Mouse (Mus musculus) heart, adult 18-20 months (tissue): ENCODE measurements around the gene 1700016K19Rik. TPM values are rescaled to one million over a fixed set of nuclear protein-coding genes. Genes with fewer than 3 reads are reported as not detected.
A peak's percentile ranks its signal among the peaks of the same experiment; 100 is the strongest.

Experiments
- DNase-seq, 2 experiments: peaks; one replicate each; pipeline ENCODE4 v3.0.0; 2021 to 2022; ENCODE audit warnings: mixed read lengths in 1 of 2
- long read RNA-seq, 2 experiments: library from polyadenylated mRNA; stranded (forward); transcript quantifications; one replicate each; pipeline ENCODE4 v2.0.0; 2021
- total RNA-seq, 2 experiments: library from RNA; stranded (reverse); gene quantifications; 2 replicates each; pipeline ENCODE4 v1.2.3; 2021

Gene 1700016K19Rik
- total RNA-seq: under 1 TPM in 1 of 2 experiments, not detected in 1; 0.64 TPM
- long read RNA-seq, experiment 1: 0 reads
- long read RNA-seq, experiment 2: 0 reads

DNA sequence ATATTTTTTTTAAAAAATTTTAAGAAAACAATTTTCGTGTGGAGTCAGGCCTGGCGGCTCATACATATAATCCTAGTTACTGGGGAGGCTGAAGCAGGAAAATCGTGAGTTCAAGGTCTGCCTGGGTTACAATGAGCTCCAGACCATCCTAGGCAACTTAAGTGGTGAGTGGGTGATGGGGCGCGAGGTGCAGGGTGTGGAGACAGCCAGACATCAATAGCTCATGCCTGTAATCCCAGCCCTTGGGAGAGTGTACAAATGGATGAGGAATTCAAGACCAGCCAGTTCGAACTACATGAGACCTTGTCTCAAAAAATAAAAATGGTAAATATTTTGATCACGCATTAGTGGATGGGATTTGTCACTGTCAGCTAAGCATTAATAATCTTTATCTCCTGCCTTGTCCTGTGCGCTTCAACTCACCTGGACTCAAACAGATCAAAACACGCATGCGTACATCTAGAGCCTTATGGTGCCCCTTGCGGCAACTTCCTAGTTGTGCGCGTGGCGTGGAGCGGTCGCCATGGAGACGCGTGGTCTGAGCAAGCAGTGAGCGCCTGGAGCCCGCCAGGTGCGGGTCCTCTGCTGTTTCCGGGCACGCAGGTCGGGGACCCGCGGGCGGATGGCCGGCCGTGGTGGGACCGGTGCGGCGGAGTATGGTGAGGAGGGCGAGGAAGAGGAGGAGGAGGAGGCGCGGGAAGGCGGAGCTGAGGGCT is at the start of gene 1700016K19Rik:
Gene 1700016K19Rik (plus strand): TSS at position 473 of the 716 bp plus-strand sequence.
- DNase-seq: peak; percentile 70

- DNase-seq: no peak
Observed at GRCm38 (mm10) chr11:75950459-75950858, 49.3 kb upstream of the 1700016K19Rik start.

- no peak for DNase-seq
Observed at GRCm38 (mm10) chr11:75951895-75952294, 47.8 kb upstream of the 1700016K19Rik start.

GRCm38 (mm10) chr11:75954896-75955295 is 44.8 kb upstream of the 1700016K19Rik start:
- no peak for DNase-seq

- no peak for DNase-seq
Observed at GRCm38 (mm10) chr11:75956651-75957050, 43.1 kb upstream of the 1700016K19Rik start.

- no peak for DNase-seq
Observed at GRCm38 (mm10) chr11:75957124-75957832, 42.4 kb upstream of the 1700016K19Rik start.

DNA sequence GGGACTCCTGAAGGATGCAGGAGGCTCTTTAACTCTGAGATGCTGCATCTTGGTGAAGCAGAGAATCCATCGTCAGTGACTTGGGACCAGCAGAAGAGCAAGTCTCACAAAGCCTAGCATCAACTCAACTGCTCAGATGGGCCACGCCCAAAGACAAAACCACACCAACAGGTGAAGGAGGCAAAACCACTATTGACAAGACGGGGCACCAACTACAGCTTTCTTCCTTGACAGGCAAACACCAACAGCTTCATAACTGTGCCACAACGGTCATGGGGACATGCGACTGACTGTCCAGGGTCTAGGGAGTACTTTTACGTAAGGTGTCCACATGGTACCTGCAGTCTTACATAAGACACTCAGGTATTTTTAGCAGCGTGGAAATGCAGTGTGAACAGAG is 37.9 kb upstream of the 1700016K19Rik start:
- DNase-seq: no peak

GRCm38 (mm10) chr11:75963730-75964475 is 35.8 kb upstream of the 1700016K19Rik start:
- no peak for DNase-seq

DNA sequence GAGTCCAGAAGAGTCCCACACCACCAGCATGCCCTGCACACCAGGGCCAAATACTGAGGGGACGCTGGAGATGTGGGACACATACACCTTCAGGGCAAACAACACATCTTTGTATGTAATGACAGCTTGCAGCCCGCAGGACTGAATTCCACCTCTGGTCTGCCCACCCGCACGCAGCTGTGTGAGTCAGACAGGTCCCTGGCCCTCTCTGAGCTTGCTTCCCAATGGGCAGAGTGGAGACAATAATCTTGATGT is 35.3 kb upstream of the 1700016K19Rik start:
- no peak for DNase-seq

- DNase-seq: peak in 1 of 2 experiments; percentile 7
Observed at GRCm38 (mm10) chr11:75965674-75966400, 33.9 kb upstream of the 1700016K19Rik start.

GRCm38 (mm10) chr11:75966401-75967372 is 33.0 kb upstream of the 1700016K19Rik start:
- peak; percentile 86 to 87 for DNase-seq

- DNase-seq: no peak
Observed at GRCm38 (mm10) chr11:75968761-75969160, 31.0 kb upstream of the 1700016K19Rik start.

- DNase-seq: no peak
Observed at GRCm38 (mm10) chr11:75970629-75971028, 29.1 kb upstream of the 1700016K19Rik start.

DNA sequence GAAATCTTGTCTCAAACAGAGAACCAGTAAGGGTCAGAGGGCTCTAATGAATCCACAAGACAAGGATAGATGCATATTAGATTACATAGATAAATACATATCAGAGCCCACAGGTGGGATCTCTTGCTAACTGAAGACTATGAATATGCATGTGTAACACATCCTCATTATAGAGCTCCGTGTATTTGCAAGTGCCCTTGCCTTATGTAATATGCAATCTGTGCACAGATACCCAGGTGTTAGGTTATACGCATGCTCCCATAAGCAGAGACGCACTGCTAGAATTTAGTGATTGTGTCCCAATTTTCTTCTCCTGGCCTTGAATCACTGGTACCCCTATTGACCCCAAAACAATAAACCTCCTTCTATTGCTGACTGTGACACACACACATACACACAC is 27.5 kb upstream of the 1700016K19Rik start:
- DNase-seq: no peak

DNA sequence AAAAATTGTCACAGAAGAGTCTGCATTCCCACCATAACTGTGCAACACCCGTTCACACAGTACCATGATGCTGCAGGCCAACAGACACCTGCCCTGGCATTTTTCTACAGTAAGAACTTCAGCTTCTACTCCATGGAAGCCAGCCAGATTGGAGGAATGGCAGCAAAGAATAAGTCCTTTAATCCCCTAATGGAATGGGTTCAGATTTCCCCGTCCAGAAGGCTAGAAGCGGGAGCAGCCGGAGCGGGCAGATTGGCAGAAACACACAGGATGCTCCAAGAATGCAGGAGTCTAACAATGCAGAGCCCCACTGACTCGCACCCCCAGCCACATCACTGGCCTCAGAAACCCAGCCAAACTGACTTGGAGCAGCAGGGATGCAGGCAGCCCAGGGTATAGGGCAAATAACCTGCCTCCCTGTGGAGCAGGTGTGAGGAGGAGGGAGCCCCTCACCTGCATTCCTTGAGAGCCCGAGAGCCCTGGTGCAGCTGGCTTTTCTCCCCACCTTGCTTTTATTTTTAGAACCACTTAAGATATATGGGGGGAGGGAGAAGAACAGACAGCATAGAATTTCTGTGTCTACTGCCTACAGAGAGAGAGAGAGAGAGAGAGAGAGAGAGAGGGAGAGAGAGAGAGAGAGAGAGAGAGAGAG is 26.7 kb upstream of the 1700016K19Rik start:
- no peak for DNase-seq

- no peak for DNase-seq
Observed at GRCm38 (mm10) chr11:75973988-75974387, 25.7 kb upstream of the 1700016K19Rik start.

DNA sequence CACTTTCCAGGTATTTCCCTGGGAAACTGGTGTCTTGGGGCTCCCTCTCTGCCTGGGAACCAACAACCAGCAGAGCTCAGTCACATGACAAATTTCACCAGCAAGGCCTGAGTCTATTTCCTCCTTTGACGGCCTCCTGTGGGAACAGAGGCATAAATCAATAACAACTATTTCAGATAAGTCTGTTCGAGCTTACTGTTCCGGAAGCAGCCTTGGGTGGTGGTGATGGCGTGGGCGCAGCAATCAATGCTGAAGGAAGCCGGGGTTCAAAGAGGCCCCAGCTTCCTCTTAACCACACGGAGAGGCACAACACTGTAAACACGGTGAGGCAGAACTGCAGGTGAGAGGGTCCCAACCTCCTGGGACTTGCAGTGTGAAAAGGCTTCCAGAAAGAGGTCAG is 23.0 kb upstream of the 1700016K19Rik start:
- DNase-seq: peak in 1 of 2 experiments; percentile 44

GRCm38 (mm10) chr11:75978051-75978450 is 21.7 kb upstream of the 1700016K19Rik start:
- DNase-seq: no peak

GRCm38 (mm10) chr11:75980413-75980812 is 19.3 kb upstream of the 1700016K19Rik start:
- no peak for DNase-seq

DNA sequence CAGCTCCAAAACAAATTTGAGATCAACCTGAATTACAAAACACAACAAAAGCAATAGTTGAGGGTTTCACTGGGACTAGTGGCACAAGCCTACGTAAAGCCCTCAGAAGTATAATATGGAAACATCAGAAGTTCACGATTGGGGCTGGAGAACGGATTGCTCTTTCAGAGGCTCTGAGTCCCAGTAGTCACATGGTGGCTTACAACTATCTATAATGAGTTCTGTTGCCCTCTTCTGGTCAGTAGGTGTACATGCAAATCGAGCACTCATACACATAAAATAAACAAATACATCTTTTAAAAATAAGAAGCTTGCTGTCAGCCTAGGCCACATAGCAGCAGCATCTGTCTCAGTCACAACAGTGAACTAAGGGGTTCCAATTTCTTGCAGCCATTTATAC is 16.5 kb upstream of the 1700016K19Rik start:
- no peak for DNase-seq

GRCm38 (mm10) chr11:75984581-75984980 is 15.1 kb upstream of the 1700016K19Rik start:
- DNase-seq: no peak
